Mouse (Mus musculus) adrenal gland, postnatal 10 days (tissue): ENCODE measurements around the gene Plekhh2. TPM values are rescaled to one million over a fixed set of nuclear protein-coding genes. Genes with fewer than 3 reads are reported as not detected.

Experiments used
- DNase-seq: peaks from one replicate; pipeline ENCODE4 v3.0.0; 2021; ENCODE audit warnings: mixed read lengths
- total RNA-seq, 2 experiments: library from RNA; stranded (reverse); gene quantifications; 2 replicates each; pipeline ENCODE4 v1.2.3; 2021

Plekhh2 gene
- total RNA-seq, 2 experiments from 2014 or later: 7.4 to 7.6 TPM

DNA sequence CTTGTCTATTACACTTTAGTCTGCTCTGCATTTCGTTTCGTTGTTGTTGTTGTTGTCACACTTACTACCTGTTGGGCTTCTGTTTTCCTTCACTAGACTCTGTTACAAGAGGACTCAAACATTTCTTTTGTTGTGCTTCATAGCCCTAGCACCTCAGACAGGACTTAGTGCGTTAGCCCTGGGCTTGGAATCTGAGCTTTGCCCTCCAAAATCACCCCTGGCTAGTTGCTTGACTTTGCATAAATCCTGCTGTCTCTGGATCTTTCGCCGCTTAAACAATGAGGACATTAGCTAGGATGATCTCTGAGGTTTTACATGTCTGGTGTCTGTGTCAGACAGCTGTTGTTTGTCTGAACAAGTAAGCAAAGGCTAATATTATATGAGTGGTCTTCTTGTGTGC lies 62.2 kb downstream of the Plekhh2 start:
- no peak for DNase-seq

GRCm38 (mm10) chr17:84575108-84575507 lies 63.4 kb downstream of the Plekhh2 start:
- DNase-seq: no peak

GRCm38 (mm10) chr17:84576621-84577293 lies 65.1 kb downstream of the Plekhh2 start:
- no peak for DNase-seq

- DNase-seq: no peak
Observed at GRCm38 (mm10) chr17:84579249-84579648, 67.6 kb downstream of the Plekhh2 start.

GRCm38 (mm10) chr17:84579817-84580216 lies 68.1 kb downstream of the Plekhh2 start:
- DNase-seq: no peak

DNA sequence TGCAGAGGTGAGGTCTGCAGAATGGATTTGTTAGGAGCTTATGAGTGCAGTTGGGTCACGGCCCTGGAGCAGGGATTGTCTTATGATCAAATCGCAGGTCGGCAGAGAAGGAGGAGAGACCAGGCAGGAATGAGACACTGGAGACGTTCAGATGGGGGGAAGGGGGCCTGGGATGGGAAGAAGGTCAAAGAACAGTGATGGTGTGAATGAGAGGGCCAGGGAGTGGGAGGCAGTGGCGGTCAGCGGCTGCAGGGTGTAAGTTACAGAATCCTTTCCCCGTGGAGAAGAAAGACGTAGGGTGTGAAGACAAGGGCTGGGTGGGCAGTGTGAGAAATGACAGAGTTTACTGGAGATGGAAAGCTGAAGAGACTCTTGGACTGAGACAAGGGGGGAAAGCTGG lies 69.1 kb downstream of the Plekhh2 start:
- DNase-seq: no peak

DNA sequence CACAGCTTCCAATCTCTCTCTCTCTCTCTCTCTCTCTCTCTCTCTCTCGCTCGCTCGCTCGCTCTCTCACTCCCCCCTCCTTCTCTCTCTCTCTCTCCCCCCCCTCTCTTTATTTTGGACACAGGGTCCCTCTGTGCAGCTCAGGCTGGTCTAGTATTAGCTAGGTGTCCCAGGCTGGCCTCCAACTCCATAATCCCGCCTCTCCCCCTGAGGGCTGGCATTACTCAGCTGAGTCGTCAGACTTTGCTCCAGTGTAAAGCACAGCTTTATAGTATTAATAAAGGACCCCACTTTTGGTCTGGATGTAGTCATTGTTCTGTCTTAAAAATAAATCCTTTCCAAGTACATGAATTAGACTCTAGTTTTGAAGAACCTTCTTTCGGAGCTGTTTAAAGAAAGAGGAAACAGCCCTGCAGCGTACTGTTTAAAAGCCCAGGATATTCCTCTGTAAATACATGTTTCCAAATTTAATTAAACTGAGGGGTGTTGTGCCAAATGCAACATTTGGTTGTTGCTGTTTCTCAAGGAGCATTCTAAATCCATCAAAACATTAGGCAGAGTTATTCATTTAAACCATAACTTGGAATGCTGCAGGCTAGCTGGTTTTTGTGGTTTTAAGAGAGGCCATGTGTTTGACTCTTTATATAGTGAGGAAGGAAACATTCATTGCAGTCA lies 70.2 kb downstream of the Plekhh2 start:
- DNase-seq: no peak

DNA sequence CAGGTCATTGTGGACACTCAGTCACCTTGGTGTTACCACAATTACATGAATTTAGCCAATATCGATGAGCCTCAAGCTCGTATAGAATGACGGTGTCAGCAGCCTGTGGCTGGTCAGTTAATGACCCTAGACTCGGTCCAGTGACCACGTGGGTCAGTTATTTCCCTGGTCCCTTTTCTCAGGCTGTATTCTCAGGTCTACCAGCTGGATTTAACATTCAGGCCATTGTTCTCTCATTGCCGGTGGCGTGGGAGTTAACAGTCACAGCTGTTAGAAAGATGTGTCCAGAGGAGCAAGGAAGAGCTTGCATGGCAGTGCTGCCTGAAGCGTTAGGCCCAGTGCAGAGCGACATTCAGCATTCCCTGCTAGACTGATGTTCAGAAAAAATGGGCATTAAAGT lies 72.4 kb downstream of the Plekhh2 start:
- DNase-seq: no peak

GRCm38 (mm10) chr17:84585104-84585503 lies 73.4 kb downstream of the Plekhh2 start:
- no peak for DNase-seq

GRCm38 (mm10) chr17:84590065-84590464 lies 78.4 kb downstream of the Plekhh2 start:
- DNase-seq: no peak

- no peak for DNase-seq
Observed at GRCm38 (mm10) chr17:84591431-84592150, 79.9 kb downstream of the Plekhh2 start.

GRCm38 (mm10) chr17:84596015-84596441 lies 84.3 kb downstream of the Plekhh2 start:
- DNase-seq: no peak

- DNase-seq: no peak
Observed at GRCm38 (mm10) chr17:84596501-84596900, 84.8 kb downstream of the Plekhh2 start.

GRCm38 (mm10) chr17:84597859-84598258 lies 86.2 kb downstream of the Plekhh2 start:
- no peak for DNase-seq

GRCm38 (mm10) chr17:84598928-84599327 lies 87.2 kb downstream of the Plekhh2 start:
- no peak for DNase-seq

- no peak for DNase-seq
Observed at GRCm38 (mm10) chr17:84600051-84600983, 88.6 kb downstream of the Plekhh2 start.

DNA sequence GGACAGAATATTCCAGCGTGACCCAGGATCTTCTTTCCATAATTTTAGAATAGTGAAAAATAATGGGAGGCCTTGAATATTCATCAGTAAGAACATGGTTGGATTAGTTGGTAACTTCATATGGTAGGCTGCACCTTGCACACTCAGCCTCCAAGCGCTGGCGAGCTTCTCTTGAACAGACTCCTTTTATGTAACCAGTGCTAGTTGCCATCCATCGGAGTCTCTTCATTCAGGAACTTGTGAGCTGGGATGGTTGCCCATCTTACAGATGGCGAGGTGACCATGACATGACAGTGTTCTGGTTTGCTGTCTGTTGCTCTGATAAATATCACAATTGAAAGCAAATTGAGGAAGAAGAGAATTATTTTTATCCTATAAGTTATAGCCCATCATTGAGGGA lies 90.1 kb downstream of the Plekhh2 start:
- DNase-seq: no peak

- DNase-seq: peak; percentile 27
Observed at GRCm38 (mm10) chr17:84603202-84603627, 91.5 kb downstream of the Plekhh2 start.

- no peak for DNase-seq
Observed at GRCm38 (mm10) chr17:84603709-84604420, 92.2 kb downstream of the Plekhh2 start.

DNA sequence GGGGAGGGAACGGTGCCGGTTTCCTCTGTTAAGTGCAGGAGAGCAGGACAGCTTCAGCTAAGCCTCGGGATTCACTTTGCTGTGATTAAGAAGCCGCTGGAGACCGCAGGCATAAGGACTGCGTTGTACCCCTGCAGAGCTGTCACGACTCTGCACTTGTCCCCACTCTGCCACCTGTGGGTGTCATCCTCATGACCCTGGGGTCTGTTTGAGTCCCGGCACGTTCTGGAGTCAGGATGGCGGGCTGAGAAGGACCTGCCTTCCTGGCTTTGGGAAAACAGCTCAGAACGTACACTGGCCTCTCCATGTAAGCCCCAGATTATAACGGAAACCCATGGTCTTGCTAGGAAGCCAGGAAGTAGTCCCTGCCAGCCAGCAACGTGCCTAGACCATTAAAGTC lies 95.3 kb downstream of the Plekhh2 start:
- no peak for DNase-seq

- no peak for DNase-seq
Observed at GRCm38 (mm10) chr17:84607617-84608016, 95.9 kb downstream of the Plekhh2 start.
